Mouse (Mus musculus) left cerebral cortex, postnatal 10 days (tissue): ENCODE data around the gene Pafah1b1. TPM values are rescaled to one million over a fixed set of nuclear protein-coding genes. Genes with fewer than 3 reads are reported as not detected.

ENCODE experiments used
- DNase-seq, 2 experiments: peaks; one replicate each; pipeline ENCODE4 v3.0.0; 2021 to 2022; ENCODE audit warnings: low spot score in 2 of 2, mixed read lengths in 1 of 2; ENCODE audit errors: extremely low spot score in 1 of 2
- intact Hi-C: fragments of 180-260 bp; cut with DNase I; formaldehyde crosslinking; loops from one replicate; pipeline ENCODE4 v1.15.1; 2025
- total RNA-seq, 2 experiments: library from RNA; stranded (reverse); gene quantifications; 2 replicates each; pipeline ENCODE4 v1.2.3; 2021

Pafah1b1 gene
- total RNA-seq, 2 experiments from 2014 or later = 481 to 489 TPM

DNA sequence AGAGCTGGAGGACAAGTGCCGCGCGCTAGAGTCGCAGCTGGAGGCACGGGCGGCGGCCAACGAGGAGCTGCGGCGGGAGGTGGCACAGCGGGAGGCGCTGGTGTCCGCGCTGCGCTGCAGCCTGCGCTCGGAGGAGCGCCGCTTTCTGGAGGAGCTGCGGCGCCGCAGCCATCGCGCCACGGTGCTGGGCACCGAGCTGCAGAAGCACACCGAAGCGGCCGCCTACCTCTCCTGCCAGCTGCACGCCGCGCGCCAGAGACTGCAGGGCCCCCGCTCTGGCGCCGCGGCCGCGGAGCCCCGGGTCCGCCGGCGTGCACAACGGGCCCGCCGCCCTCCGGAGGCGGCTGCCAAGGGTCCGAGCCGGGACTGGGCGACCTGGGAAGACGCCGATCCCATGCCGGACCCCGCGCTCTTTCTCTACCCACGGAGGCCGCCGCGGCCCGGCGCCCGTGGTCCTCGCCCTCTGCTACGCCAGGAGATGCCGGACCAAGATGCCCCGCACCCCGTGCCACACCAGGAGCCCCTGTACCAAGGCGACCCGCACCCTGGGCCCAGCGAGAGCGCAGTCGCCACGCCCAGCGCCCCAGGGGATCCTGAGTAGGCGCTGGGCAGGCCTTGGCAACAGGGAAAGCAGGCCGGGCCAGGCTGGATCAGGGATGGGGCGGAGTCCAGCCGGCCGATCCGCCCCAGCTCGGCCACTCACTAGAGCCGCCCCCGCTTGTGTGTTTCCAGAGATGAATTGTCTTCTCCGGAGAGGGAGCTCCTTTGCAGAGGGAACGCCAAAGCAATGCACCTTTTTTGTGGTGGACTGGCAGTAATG lies 86.3 kb downstream of the Pafah1b1 start:
- intact Hi-C loops = no loop called here
- DNase-seq = peak; percentile 41 to 86

DNA sequence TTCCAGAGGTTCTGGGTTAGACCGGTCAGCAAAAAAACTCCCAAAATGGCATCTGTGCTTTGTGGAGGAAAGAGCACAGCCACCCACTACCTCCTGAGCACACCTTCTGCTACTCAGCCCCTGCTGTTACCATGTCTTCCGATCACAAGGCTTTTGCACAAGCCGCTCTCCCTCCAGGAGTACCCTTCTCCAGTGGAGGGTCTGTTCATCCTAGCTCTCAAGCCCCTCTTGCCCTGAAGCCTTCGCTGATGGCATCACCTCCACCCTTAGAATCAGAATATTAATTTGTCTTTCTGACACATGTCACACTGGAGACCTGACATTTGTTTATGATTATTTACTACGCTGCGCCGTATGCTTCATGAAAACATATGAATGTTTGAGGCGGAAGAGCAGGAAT lies 87.0 kb downstream of the Pafah1b1 start:
- DNase-seq = no peak
- intact Hi-C loops = no loop called here

DNA sequence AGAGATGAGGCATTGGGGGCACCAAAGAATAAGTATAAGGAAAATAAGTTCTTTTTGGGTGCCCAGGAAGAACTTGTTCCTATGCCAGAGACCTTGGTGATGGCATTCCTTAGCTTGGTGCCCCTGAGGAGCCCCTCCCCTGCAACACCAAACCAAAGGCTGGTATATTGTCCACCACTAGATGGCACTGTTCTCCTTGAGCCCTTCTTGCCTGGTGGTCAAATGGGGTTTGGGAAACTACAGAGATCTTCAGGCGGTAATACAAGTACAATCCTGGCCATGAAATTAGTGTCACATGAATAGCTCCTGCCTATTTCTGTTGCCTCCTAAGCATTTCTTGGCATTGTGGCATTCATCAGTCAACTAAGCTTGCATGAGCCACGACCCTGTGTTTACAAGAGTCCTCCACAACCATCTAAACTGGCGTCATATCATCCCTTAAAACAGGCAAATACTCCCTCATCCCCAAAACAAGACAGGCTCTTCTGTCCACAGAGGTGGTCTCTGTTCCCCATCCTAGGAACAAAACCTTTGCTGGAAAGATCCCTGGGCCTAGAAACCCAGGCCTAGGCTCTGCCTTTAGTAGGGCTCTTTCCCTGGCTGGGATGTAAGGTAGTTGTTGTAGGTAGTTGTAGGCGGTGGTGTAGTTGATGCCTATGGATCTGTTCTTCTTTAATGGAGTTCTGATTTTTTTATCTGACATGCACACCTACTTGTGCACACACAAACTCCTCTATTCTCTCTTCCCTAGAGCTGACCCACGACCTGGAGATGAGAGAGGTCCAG lies 89.8 kb downstream of the Pafah1b1 start:
- intact Hi-C loops = no loop called here
- DNase-seq = peak; percentile 65 to 71

DNA sequence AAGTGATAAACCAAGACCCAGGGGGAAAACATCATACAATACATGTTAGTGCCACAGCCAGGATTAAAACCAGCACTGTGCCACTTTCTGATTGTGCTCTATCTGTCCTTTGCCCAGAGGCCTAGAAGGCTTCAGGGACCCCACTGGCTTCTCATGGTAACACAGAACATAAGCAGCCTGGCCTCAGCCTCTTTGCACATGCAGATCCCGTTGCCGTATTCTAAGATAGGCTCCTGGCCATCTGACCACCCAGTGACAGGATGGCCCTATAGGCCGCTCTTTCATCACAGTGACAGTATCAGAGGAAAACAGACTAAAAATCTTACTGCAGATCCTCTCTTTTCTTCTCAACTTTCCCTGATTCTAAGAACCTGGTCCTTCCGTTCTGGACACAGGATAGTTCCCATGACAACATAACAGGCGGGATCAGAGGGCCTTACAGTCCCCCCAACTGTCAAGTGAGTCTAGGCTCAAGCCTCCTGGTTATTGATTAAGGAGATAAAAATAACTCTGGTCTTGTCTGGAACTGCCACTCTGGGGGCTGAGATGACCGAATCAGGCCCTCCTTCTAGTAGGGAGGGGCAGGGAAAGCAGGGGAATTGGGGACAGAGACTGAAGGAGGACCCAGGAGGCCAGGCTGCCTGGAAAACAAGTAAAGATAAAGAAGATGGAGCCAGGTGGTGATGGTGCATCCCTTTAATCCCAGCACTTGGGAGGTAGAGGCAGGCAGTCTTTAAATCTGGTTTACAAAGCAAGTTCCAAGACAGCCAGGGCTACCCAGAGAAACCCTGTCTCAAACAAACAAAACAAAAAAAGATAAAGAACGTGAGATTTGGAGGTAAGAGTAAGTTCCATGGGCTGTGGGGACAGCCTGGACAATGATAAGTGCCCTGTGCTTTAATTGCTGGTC lies 92.3 kb downstream of the Pafah1b1 start:
- no peak for DNase-seq
- intact Hi-C loops = no loop called here

DNA sequence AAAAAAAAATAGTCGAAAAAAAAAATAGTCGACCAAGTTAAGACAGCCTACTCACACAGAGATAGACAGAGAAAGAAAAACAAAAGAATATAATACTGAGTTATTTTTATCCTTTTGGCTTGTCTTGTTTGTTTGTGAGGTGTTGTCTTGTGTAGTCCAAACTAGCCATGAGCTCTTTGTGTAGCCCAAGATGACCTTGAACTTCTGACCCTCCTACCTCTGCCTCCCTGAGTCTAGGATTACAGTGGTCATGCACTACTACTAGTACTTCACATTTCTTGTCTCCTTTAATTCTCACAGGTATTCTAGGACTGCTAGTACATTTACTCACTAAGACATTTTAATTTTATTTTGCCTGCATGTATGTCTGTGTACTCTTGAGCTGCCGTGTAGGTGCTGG lies 97.0 kb downstream of the Pafah1b1 start:
- no peak for DNase-seq
- intact Hi-C loops = loop anchor here (10.0 kb wide), 1 partner anchor 243 kb away; no protein-coding TSS in a partner anchor

DNA sequence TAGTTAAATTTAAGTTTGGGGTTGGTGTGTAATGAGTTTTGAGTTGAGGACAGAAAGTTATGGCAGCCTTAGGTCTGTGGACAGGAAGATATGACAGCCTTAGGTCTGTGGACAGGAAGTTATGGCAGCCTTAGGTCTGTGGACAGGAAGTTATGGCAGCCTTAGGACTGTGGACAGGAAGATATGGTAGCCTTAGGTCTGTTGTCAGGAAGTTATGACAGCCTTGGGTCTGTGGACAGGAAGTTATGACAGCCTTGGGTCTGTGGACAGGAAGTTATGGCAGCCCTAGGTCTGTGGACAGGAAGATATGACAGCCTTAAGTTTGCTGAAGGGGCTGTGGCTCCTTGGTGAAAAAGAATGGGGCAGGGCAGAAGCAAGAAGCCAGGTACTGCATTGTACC lies 99.1 kb downstream of the Pafah1b1 start:
- intact Hi-C loops = loop anchor here (10.0 kb wide), 1 partner anchor 241 kb away; no protein-coding TSS in a partner anchor
- DNase-seq = no peak

Other genes starting within 250 kb of the Pafah1b1 start
- gene Rap1gap2, start 113.8 kb downstream of the Pafah1b1 start, total RNA-seq = 100 to 1,000 TPM; 135 to 139 TPM
- gene Ccdc92b, start 105.1 kb downstream of the Pafah1b1 start, total RNA-seq = 10 to 100 TPM; 19.2 to 20.8 TPM
- gene Cluh, start 75.2 kb downstream of the Pafah1b1 start, total RNA-seq = 10 to 100 TPM; 59.7 to 60.1 TPM
- 10 to 100 TPM; 15.1 to 18.0 TPM for gene Mettl16, start 46.2 kb upstream of the Pafah1b1 start, total RNA-seq
- gene Mnt, start 106.2 kb upstream of the Pafah1b1 start, total RNA-seq = 10 to 100 TPM; 33.5 to 34.9 TPM
- 10 to 100 TPM; 60.5 to 65.2 TPM for gene Sgsm2, start 172.4 kb upstream of the Pafah1b1 start, total RNA-seq
- gene Tsr1, start 173.4 kb upstream of the Pafah1b1 start, total RNA-seq = 10 to 100 TPM; 36.4 to 38.5 TPM
- gene Smg6, start 201.2 kb upstream of the Pafah1b1 start, total RNA-seq = 10 to 100 TPM; 21.8 to 24.9 TPM
- gene Srr, start 201.3 kb upstream of the Pafah1b1 start, total RNA-seq = 100 to 1,000 TPM in 1 of 2 experiments, 10 to 100 TPM in 1; 99.9 to 101 TPM